Mouse (Mus musculus) heart, adult 2 months (tissue): ENCODE measurements at regions not wholly inside any gene's neighbourhood (a gene's known extent, or its start where the extent isn't known, plus 50 kb on each side); places are given as distances from the start of the nearest gene placed in this dataset.

Experiments
- CTCF ChIP-seq: fragments of 200-600 bp; IDR thresholded peaks from 2 replicates; pipeline ENCODE4 v1.8.1; 2022; ENCODE audit warnings: antibody characterized with exemption, mild to moderate bottlenecking, moderate library complexity
- POLR2A ChIP-seq: fragments of 200-500 bp; IDR thresholded peaks from 2 replicates; pipeline ENCODE4 v1.6.1; 2011; ENCODE audit warnings: mild to moderate bottlenecking, low read depth, low read length, control low read depth; ENCODE audit not compliant: insufficient read depth

GRCm38 (mm10) chr3:60395299-60395698 is 77.3 kb upstream of the Mbnl1 start:
- no peak for TF ChIP-seq CTCF
- TF ChIP-seq POLR2A: no peak
